In genomic region chr5:119668913-119669411, GRCm38 (mm10) we compare ENCODE assay signal across 10 mouse cellular contexts. TPM values are rescaled to one million over a fixed set of nuclear protein-coding genes. Genes with fewer than 3 reads are reported as not detected.
DNase-seq lines count a peak whose midpoint lies in the region; ATAC-seq and TF ChIP-seq lines count a peak whose summit lies in the region.
"Had no signal": no experiment of that assay in that cellular context is flagged by ENCODE, and none has a peak within 500 bp of the region (broad histone marks: within the 10 kb centered on the region; RNA-seq: fewer than 3 reads in every experiment).

No protein-coding gene starts in this region.

- H3K9ac ChIP-seq in lung, embryonic 15.5 days = peak overlapping the region; percentile 85
- peak overlapping the region; percentile 63; the same call in 1 of the 2 replicates for H3K9ac ChIP-seq in intestine, postnatal 0 days (ENCODE audit: low read depth, low read length)
- H3K9ac ChIP-seq in neural tube, embryonic 15.5 days (replicated peaks) = no peak overlapping the region

- H3K36me3 ChIP-seq in lung, embryonic 15.5 days = no peaks in the 10 kb centered on the region
- H3K36me3 ChIP-seq in intestine, postnatal 0 days (ENCODE audit: control insufficient read depth, insufficient read depth) = no peaks in the 10 kb centered on the region; the same call in 1 of the 2 replicates
- H3K36me3 ChIP-seq in neural tube, embryonic 15.5 days = no peaks in the 10 kb centered on the region
- H3K36me3 ChIP-seq: midbrain, embryonic 12.5 days had no signal

- H3K27ac ChIP-seq in lung, embryonic 15.5 days = peak overlapping the region; percentile 98
- peak overlapping the region; percentile 96; the same call in 1 of the 2 replicates for H3K27ac ChIP-seq in intestine, postnatal 0 days (ENCODE audit: low read depth, low read length)
- no peak overlapping the region for H3K27ac ChIP-seq in neural tube, embryonic 15.5 days (replicated peaks)
- H3K27ac ChIP-seq: midbrain, embryonic 12.5 days had no signal

- H3K4me2 ChIP-seq in lung, embryonic 15.5 days = peak overlapping the region; percentile 81
- H3K4me2 ChIP-seq in intestine, postnatal 0 days (replicated peaks; ENCODE audit: low read depth) = peak overlapping the region; percentile 84
- H3K4me2 ChIP-seq in neural tube, embryonic 15.5 days = 0 out of 2 replicates have a peak overlapping the region, but pooled peaks have one; percentile 58

- peak overlapping the region; percentile 66 for H3K4me3 ChIP-seq in lung, embryonic 15.5 days
- peak overlapping the region; percentile 72 for H3K4me3 ChIP-seq in intestine, postnatal 0 days (ENCODE audit: low read depth, low read length)
- H3K4me3 ChIP-seq in neural tube, embryonic 15.5 days (replicated peaks) = no peak overlapping the region

- ATAC-seq in lung, embryonic 15.5 days (ENCODE audit: borderline replicate concordance, extremely low read depth, low FRiP score, low TSS enrichment) = no peak
- ATAC-seq in intestine, postnatal 0 days = no peak
- no peak for ATAC-seq in neural tube, embryonic 15.5 days (ENCODE audit: low FRiP score)
- no peak for ATAC-seq in erythroid progenitor cell, adult 5-6 weeks (replicated peaks; ENCODE audit: low FRiP score, poor library complexity, severe bottlenecking)
- ATAC-seq: activated CD4-positive, CD25-positive, alpha-beta regulatory T cell, adult 4 months had no signal

- WGBS in lung, embryonic 15.5 days = 10% methylated on average over 15 of the region's 18 CpGs
- 50% methylated on average over 18 of the region's 18 CpGs for WGBS in intestine, postnatal 0 days
- 4% methylated on average over 18 of the region's 18 CpGs for WGBS in neural tube, embryonic 15.5 days

- peaks cover 31% of the 10 kb centered on the region for H3K4me1 ChIP-seq in lung, embryonic 15.5 days
- H3K4me1 ChIP-seq in intestine, postnatal 0 days (replicated peaks; ENCODE audit: control insufficient read depth, insufficient read depth, low read length) = peaks cover 4% of the 10 kb centered on the region; the same call in 1 of the 2 replicates
- H3K4me1 ChIP-seq in neural tube, embryonic 15.5 days = peaks cover 16% of the 10 kb centered on the region

- no peaks in the 10 kb centered on the region for H3K9me3 ChIP-seq in lung, embryonic 15.5 days
- H3K9me3 ChIP-seq in intestine, postnatal 0 days (ENCODE audit: control insufficient read depth) = no peaks in the 10 kb centered on the region
- H3K9me3 ChIP-seq in neural tube, embryonic 15.5 days (replicated peaks) = no peaks in the 10 kb centered on the region
- H3K9me3 ChIP-seq: midbrain, embryonic 12.5 days had no signal

- H3K27me3 ChIP-seq in lung, embryonic 15.5 days = peaks cover 56% of the 10 kb centered on the region
- peaks cover 32% of the 10 kb centered on the region for H3K27me3 ChIP-seq in intestine, postnatal 0 days (replicated peaks; ENCODE audit: control insufficient read depth, insufficient read depth, low read length)
- peaks cover 96% of the 10 kb centered on the region for H3K27me3 ChIP-seq in neural tube, embryonic 15.5 days (replicated peaks)

- DNase-seq in adrenal gland, adult (ENCODE audit: inconsistent age in 2 of 2, low spot score in 1 of 2) = peak; percentile 82 to 91
- DNase-seq in adrenal gland, postnatal 4 days (ENCODE audit: low spot score in 2 of 2) = no peak
- no peak for DNase-seq in lung, postnatal 14 days
- DNase-seq in cerebellum, adult 9-10 months = no peak

- no peak for TF ChIP-seq CTCF in intestine, postnatal 0 days (IDR thresholded peaks at IDR 0.05; ENCODE audit: low read depth)

RNA-seq across cellular contexts. Expression of gene Tbx3, which starts 1.5 kb away (rescaled TPM):
- total RNA-seq in adrenal gland, postnatal 4 days (2021) = 100 to 1,000 TPM; 179 to 231 TPM
- 59.7 and 63.9 TPM in 2 replicates for polyA plus RNA-seq in lung, embryonic 15.5 days (2015; fragmentation: Nextera tagmentation; extraction: Ambion mirVana)
- 30.6 and 42.6 TPM in 2 replicates for polyA plus RNA-seq in intestine, postnatal 0 days (2015; fragmentation: Nextera tagmentation; extraction: Ambion mirVana)
- polyA plus RNA-seq in neural tube, embryonic 15.5 days (2015; fragmentation: Nextera tagmentation; extraction: Ambion mirVana) = 4.1 and 8.4 TPM in 2 replicates
- total RNA-seq in erythroid progenitor cell, adult 5-6 weeks (2015; ENCODE audit: low replicate concordance) = not detected in 2 replicates
- not detected in 2 replicates for total RNA-seq in erythroid progenitor cell, adult 5-6 weeks (2017; ENCODE audit: low replicate concordance)
- polyA plus RNA-seq: activated CD4-positive, CD25-positive, alpha-beta regulatory T cell, adult 4 months had no signal

Comparison
In these comparisons a context has a peak if more than half of its experiments do, and no peak if none do; other contexts are left out.
1. DNase-seq: peak in adrenal gland, adult (2 of 2); none in adrenal gland, postnatal 4 days (0 of 2), lung, postnatal 14 days (single experiment) and cerebellum, adult 9-10 months (single experiment).
2. Peak in every context shown above with its lines, with median percentiles within 50 percentile points of each other: H3K4me2 ChIP-seq.